Mouse (Mus musculus): ENCODE results near the gene P2ry14. TPM values are rescaled to one million over a fixed set of nuclear protein-coding genes. Genes with fewer than 3 reads are reported as not detected.

P2ry14 gene
- total and polyA plus RNA-seq, 3 experiments, result 0.08 to 0.13 TPM; not detected in 1

- H3K27ac ChIP-seq (ENCODE audit: control insufficient read depth, low read depth, low read length), result no peak overlapping the region
Measured at GRCm38 (mm10) chr3:59130431-59130830, 23.0 kb downstream of the P2ry14 start.

GRCm38 (mm10) chr3:59129547-59129946, 23.9 kb downstream of the P2ry14 start:
- H3K9ac ChIP-seq (ENCODE audit: control insufficient read depth, low read depth, low read length, poor library complexity, severe bottlenecking), result no peak overlapping the region
- H3K27ac ChIP-seq (ENCODE audit: control insufficient read depth, low read depth, low read length), result no peak overlapping the region
- H3K4me3 ChIP-seq (ENCODE audit: control insufficient read depth in 1 of 2, insufficient read depth in 1 of 2, low read depth in 2 of 2, low read length in 2 of 2), result no peak overlapping the region
- peaks cover 0 to 35% of the 10 kb centered on the region in 2 experiments; a peak in 3 of 4 replicates for H3K4me1 ChIP-seq (ENCODE audit: control insufficient read depth in 1 of 2, insufficient read depth in 2 of 2, low read length in 2 of 2)
- no peaks in the 10 kb centered on the region for H3K79me2 ChIP-seq (ENCODE audit: control insufficient read depth, insufficient read depth, low read length, poor library complexity)
- no peak for DNase-seq (ENCODE audit: low read depth, low spot score)
- no peaks in the 10 kb centered on the region for H3K9me3 ChIP-seq (replicated peaks; ENCODE audit: insufficient read depth, low read length)
- H3K36me3 ChIP-seq (ENCODE audit: control insufficient read depth in 1 of 2, insufficient read depth in 2 of 2, low read length in 2 of 2), result peaks cover 0 to 41% of the 10 kb centered on the region in 2 experiments; a peak in 2 of 4 replicates
- no peaks in the 10 kb centered on the region for H3K27me3 ChIP-seq (ENCODE audit: control insufficient read depth in 1 of 2, insufficient read depth in 2 of 2, low read length in 2 of 2)
- no peak for TF ChIP-seq ETS1 (IDR thresholded peaks at IDR 0.05; ENCODE audit: low read depth, low read length)
- no peak for TF ChIP-seq JUND (IDR thresholded peaks at IDR 0.05; ENCODE audit: low read depth, low read length)
- no peak for TF ChIP-seq GATA1 (IDR thresholded peaks at IDR 0.05; ENCODE audit: low read depth, low read length)

More at GRCm38 (mm10) chr3:59130431-59130830, 23.0 kb downstream of the P2ry14 start:
- no peaks in the 10 kb centered on the region for H3K9me3 ChIP-seq (replicated peaks; ENCODE audit: insufficient read depth, low read length)
- DNase-seq (ENCODE audit: low read depth, low spot score), result peak; percentile 74
- H3K9ac ChIP-seq (ENCODE audit: control insufficient read depth, low read depth, low read length, poor library complexity, severe bottlenecking), result peak overlapping the region; percentile 50
- peak overlapping the region in 1 of 2 experiments; percentile 34; a peak in 3 of 4 replicates for H3K4me3 ChIP-seq (ENCODE audit: control insufficient read depth in 1 of 2, insufficient read depth in 1 of 2, low read depth in 2 of 2, low read length in 2 of 2)
- H3K36me3 ChIP-seq (ENCODE audit: control insufficient read depth in 1 of 2, insufficient read depth in 2 of 2, low read length in 2 of 2), result peaks cover 0 to 37% of the 10 kb centered on the region in 2 experiments; a peak in 2 of 4 replicates
- no peaks in the 10 kb centered on the region for H3K79me2 ChIP-seq (ENCODE audit: control insufficient read depth, insufficient read depth, low read length, poor library complexity)
- no peaks in the 10 kb centered on the region for H3K27me3 ChIP-seq (ENCODE audit: control insufficient read depth in 1 of 2, insufficient read depth in 2 of 2, low read length in 2 of 2)
- H3K4me1 ChIP-seq (ENCODE audit: control insufficient read depth in 1 of 2, insufficient read depth in 2 of 2, low read length in 2 of 2), result peaks cover 0 to 28% of the 10 kb centered on the region in 2 experiments; a peak in 3 of 4 replicates
- TF ChIP-seq ZC3H11A (IDR thresholded peaks at IDR 0.05; ENCODE audit: low read depth, low read length), result no peak
- no peak for TF ChIP-seq RCOR1 (IDR thresholded peaks at IDR 0.05; ENCODE audit: low read depth, low read length)
- TF ChIP-seq NRF1 (IDR thresholded peaks at IDR 0.05; ENCODE audit: insufficient read depth, low read depth, low read length, poor library complexity, severe bottlenecking), result no peak
- peak; percentile 91 for TF ChIP-seq ETS1 (IDR thresholded peaks at IDR 0.05; ENCODE audit: low read depth, low read length)
- TF ChIP-seq MYC (IDR thresholded peaks at IDR 0.05; ENCODE audit: low read depth, low read length), result no peak
- TF ChIP-seq POLR2AphosphoS2 (IDR thresholded peaks at IDR 0.05; ENCODE audit: low read length), result no peak
- TF ChIP-seq TCF12 (IDR thresholded peaks at IDR 0.05; ENCODE audit: low read depth, low read length), result peak; percentile 57; the same call in 1 of the 2 replicates
- TF ChIP-seq CHD1 (IDR thresholded peaks at IDR 0.05; ENCODE audit: low read depth, low read length), result no peak
- TF ChIP-seq ZNF384 (IDR thresholded peaks at IDR 0.05; ENCODE audit: low read depth, low read length), result no peak
- no peak for TF ChIP-seq POLR2AphosphoS5 (IDR thresholded peaks at IDR 0.05; ENCODE audit: borderline replicate concordance, low read depth, low read length)
- peak; percentile 85 for TF ChIP-seq GATA1 (IDR thresholded peaks at IDR 0.05; ENCODE audit: low read depth, low read length)
- no peak for TF ChIP-seq GABPA (IDR thresholded peaks at IDR 0.05; ENCODE audit: low read depth, low read length)
- TF ChIP-seq ZMIZ1 (IDR thresholded peaks at IDR 0.05; ENCODE audit: low read depth, low read length), result no peak
- TF ChIP-seq ZKSCAN1 (IDR thresholded peaks at IDR 0.05; ENCODE audit: low read depth, low read length), result no peak
